Mouse (Mus musculus) forebrain, embryonic 11.5 days (tissue): ENCODE results near the gene Kcnk15. TPM values are rescaled to one million over a fixed set of nuclear protein-coding genes. Genes with fewer than 3 reads are reported as not detected.

Source experiments
- ATAC-seq: fragments of 200-750 bp; cut with Nextera tagmentation; replicated peaks from 2 replicates; pipeline ENCODE4 v1.8.0; 2017; ENCODE audit warnings: moderate TSS enrichment; ENCODE audit not compliant: low FRiP score
- DNase-seq: peaks from one replicate; pipeline ENCODE4 v3.0.0-alpha.2; 2017; ENCODE audit warnings: low spot score
- H3K27ac ChIP-seq: fragments of 300-500 bp; sonication (generic); 2 replicates; pipeline ENCODE4 v1.5.1; 2014; ENCODE audit warnings: low read depth, low read length
- H3K27me3 ChIP-seq: fragments of 300-500 bp; sonication (generic); 2 replicates; pipeline ENCODE4 v1.6.1; 2014; ENCODE audit warnings: mild to moderate bottlenecking, low read length, mixed read lengths; ENCODE audit not compliant: control insufficient read depth, insufficient read depth
- H3K36me3 ChIP-seq: fragments of 300-500 bp; sonication (generic); 2 replicates; pipeline ENCODE4 v1.6.1; 2014; ENCODE audit warnings: mild to moderate bottlenecking, low read length, moderate library complexity, mixed read lengths; ENCODE audit not compliant: control insufficient read depth, insufficient read depth
- H3K4me1 ChIP-seq: fragments of 300-500 bp; sonication (generic); replicated peaks from 2 replicates; pipeline ENCODE4 v1.6.1; 2014; ENCODE audit warnings: low read length, mixed read lengths; ENCODE audit not compliant: control insufficient read depth, insufficient read depth
- H3K4me2 ChIP-seq: fragments of 300-500 bp; sonication (generic); 2 replicates; pipeline ENCODE4 v1.6.1; 2014; ENCODE audit warnings: low read depth, mild to moderate bottlenecking, low read length, moderate library complexity, mixed read lengths; ENCODE audit not compliant: severe bottlenecking
- H3K4me3 ChIP-seq: fragments of 300-500 bp; sonication (generic); 2 replicates; pipeline ENCODE4 v1.5.1; 2014; ENCODE audit warnings: low read depth, low read length
- H3K9ac ChIP-seq: fragments of 300-500 bp; sonication (generic); 2 replicates; pipeline ENCODE4 v1.6.1; 2014; ENCODE audit warnings: low read length
- H3K9me3 ChIP-seq: fragments of 300-500 bp; sonication (generic); 2 replicates; pipeline ENCODE4 v1.6.1; 2016; ENCODE audit warnings: low read length, mixed read lengths; ENCODE audit not compliant: control insufficient read depth
- WGBS: fragments of 180-500 bp; shearing (Covaris S2); extraction: QIAGEN DNeasy Blood & Tissue Kit; methylation state at CpG from one replicate; pipeline ENCODE4 v1.1.7; 2014; 5-methylcytosine and 5-hydroxymethylcytosine counted together
- polyA plus RNA-seq: library from polyadenylated mRNA; unstranded; fragments of >200 nt; fragmentation: Nextera tagmentation; extraction: Ambion mirVana; gene quantifications from 2 replicates; pipeline ENCODE4 v1.2.1, GENCODE M21; 2014

Gene Kcnk15
- polyA plus RNA-seq, 1 experiment from 2014 or later, result not detected

- Histone ChIP-seq H3K36me3 (no peaks in the 10 kb centered on the region), H3K27me3 (no peaks in the 10 kb centered on the region), H3K27ac (no peak overlapping the region), H3K9me3 (no peaks in the 10 kb centered on the region), H3K4me2 (no peak overlapping the region), H3K4me3 (no peak overlapping the region), H3K4me1 (no peaks in the 10 kb centered on the region), H3K9ac (no peak overlapping the region)
- DNase-seq, result no peak
- no peak for ATAC-seq
- WGBS, result 75% methylated on average over 17 of the region's 17 CpGs
These were observed 29.6 kb downstream of the Kcnk15 start for GRCm38 (mm10) chr2:163882859-163883652.

DNA sequence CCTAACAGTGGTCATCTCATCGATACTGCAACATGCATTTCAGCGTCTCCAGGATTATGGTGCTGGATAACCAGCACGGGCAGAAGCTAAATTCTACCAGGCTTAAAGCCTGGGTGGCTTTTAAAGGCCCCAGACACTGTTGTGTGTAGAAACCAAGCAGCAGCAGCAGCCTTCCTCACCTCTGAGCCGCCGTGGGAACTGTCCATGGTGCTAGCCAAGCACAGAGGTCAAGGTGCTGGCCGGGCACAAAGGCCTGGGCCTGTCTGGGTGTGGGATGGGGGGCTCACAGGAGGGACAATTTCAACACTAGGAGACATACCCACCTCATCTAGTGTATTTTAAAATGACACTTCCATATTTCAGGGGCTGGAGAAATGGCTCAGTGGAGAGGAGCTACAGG, 36.0 kb downstream of the Kcnk15 start:
- WGBS, result 45% methylated on average over 6 of the region's 6 CpGs
- Histone ChIP-seq H3K9me3 (no peaks in the 10 kb centered on the region), H3K4me2 (no peak overlapping the region), H3K36me3 (no peaks in the 10 kb centered on the region), H3K9ac (no peak overlapping the region), H3K27ac (no peak overlapping the region), H3K27me3 (no peaks in the 10 kb centered on the region), H3K4me3 (no peak overlapping the region), H3K4me1 (no peaks in the 10 kb centered on the region)
- no peak for ATAC-seq
- DNase-seq, result peak; percentile 70

- no peaks in the 10 kb centered on the region for H3K27me3 ChIP-seq
- H3K27ac ChIP-seq, result no peak overlapping the region
- WGBS, result 59% methylated on average over 11 of the region's 11 CpGs
- DNase-seq (no peak), ATAC-seq (no peak)
- no peak overlapping the region for H3K4me2 ChIP-seq
- H3K4me1 ChIP-seq, result no peaks in the 10 kb centered on the region
- no peaks in the 10 kb centered on the region for H3K36me3 ChIP-seq
- H3K9ac ChIP-seq, result no peak overlapping the region
- H3K4me3 ChIP-seq, result no peak overlapping the region
- no peaks in the 10 kb centered on the region for H3K9me3 ChIP-seq
These were observed 37.1 kb downstream of the Kcnk15 start for GRCm38 (mm10) chr2:163890586-163890985.

- Histone ChIP-seq H3K9me3 (no peaks in the 10 kb centered on the region), H3K4me1 (no peaks in the 10 kb centered on the region), H3K9ac (no peak overlapping the region), H3K27me3 (no peaks in the 10 kb centered on the region), H3K4me2 (no peak overlapping the region), H3K36me3 (no peaks in the 10 kb centered on the region), H3K27ac (no peak overlapping the region), H3K4me3 (no peak overlapping the region)
- ATAC-seq, result no peak
- no peak for DNase-seq
- whole genome bisulfite sequencing, result 91% methylated on average over 11 of the region's 11 CpGs
These were observed 37.8 kb downstream of the Kcnk15 start for GRCm38 (mm10) chr2:163891271-163891670.

DNA sequence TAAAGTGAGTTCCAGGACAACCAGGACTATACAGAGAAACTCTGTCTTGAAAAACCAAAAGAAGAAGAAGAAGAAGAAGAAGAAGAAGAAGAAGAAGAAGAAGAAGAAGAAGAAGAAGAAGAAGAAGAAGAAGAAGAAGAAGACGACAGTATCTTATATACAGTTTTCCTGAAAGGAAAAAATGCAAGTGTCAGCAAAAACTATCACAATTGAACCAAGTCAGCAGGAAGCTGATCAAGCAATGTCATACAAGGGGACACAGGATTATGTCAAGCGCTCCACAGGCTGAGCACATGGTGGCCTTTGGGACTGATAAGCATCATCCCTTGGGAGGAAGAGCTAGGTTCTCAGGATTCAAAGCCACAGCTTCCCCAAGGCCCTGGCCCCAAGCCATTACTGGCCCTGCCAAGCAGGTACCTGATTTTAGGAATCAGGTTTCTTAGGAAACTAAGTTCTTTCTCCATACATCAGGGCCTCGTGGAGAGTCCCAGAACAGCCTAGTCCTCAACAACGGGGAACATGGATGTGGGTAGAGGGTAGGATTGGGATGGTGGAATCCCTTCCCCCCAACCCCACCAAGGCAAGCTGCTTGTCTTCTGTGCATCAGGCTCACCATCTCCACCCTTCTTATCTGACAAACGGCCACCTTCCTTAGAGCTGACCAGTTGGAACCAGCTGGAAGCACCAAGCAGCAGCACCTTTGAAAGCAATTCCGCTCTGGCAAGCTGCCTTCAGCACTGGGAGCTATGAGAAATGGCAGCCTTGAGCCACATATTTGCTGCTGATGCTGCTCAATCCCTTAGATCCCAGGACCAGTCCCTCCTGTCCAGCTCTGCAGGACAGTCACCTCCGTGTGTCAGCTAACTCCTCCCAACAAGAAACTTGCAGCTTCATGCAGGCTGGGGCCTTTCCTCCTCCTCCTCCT, 40.3 kb downstream of the Kcnk15 start:
- Histone ChIP-seq H3K4me1 (no peaks in the 10 kb centered on the region), H3K4me2 (no peak overlapping the region), H3K9me3 (no peaks in the 10 kb centered on the region), H3K27ac (no peak overlapping the region), H3K27me3 (no peaks in the 10 kb centered on the region), H3K4me3 (no peak overlapping the region), H3K9ac (no peak overlapping the region), H3K36me3 (no peaks in the 10 kb centered on the region)
- WGBS, result 67% methylated on average over 7 of the region's 7 CpGs
- no peak for ATAC-seq
- DNase-seq, result no peak

DNA sequence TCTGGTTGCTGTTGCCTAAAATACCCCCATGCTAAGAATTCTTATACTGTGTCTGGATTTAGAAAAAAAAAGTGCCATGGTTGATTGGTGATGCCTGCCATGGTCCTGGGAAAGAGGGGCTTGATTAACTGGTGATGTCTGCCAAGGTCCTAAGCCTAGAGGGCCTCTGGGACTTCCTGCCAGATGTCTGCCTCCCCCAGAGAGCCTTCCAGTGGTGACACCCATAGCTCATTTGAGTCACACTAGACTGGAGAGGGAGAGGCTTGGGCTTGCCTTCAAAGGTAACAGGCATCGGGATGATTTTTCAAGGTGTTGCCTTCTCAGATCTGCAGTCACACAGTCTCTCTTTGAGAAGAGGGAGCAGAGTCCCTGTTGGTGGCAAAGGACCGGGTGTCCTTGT, 41.7 kb downstream of the Kcnk15 start:
- ATAC-seq (no peak), DNase-seq (no peak)
- Histone ChIP-seq H3K4me3 (no peak overlapping the region), H3K4me1 (no peaks in the 10 kb centered on the region), H3K27me3 (no peaks in the 10 kb centered on the region), H3K36me3 (no peaks in the 10 kb centered on the region), H3K9me3 (no peaks in the 10 kb centered on the region), H3K9ac (no peak overlapping the region), H3K4me2 (no peak overlapping the region), H3K27ac (no peak overlapping the region)
- WGBS, result 64% methylated on average over 2 of the region's 2 CpGs

GRCm38 (mm10) chr2:163897026-163897425, 43.6 kb downstream of the Kcnk15 start:
- H3K27me3 ChIP-seq, result no peaks in the 10 kb centered on the region
- H3K4me2 ChIP-seq, result no peak overlapping the region
- DNase-seq, result no peak
- no peak for ATAC-seq
- no peak overlapping the region for H3K4me3 ChIP-seq
- H3K27ac ChIP-seq, result no peak overlapping the region
- H3K36me3 ChIP-seq, result no peaks in the 10 kb centered on the region
- 92% methylated on average over 7 of the region's 7 CpGs for WGBS
- no peak overlapping the region for H3K9ac ChIP-seq
- H3K9me3 ChIP-seq, result no peaks in the 10 kb centered on the region
- H3K4me1 ChIP-seq, result no peaks in the 10 kb centered on the region

DNA sequence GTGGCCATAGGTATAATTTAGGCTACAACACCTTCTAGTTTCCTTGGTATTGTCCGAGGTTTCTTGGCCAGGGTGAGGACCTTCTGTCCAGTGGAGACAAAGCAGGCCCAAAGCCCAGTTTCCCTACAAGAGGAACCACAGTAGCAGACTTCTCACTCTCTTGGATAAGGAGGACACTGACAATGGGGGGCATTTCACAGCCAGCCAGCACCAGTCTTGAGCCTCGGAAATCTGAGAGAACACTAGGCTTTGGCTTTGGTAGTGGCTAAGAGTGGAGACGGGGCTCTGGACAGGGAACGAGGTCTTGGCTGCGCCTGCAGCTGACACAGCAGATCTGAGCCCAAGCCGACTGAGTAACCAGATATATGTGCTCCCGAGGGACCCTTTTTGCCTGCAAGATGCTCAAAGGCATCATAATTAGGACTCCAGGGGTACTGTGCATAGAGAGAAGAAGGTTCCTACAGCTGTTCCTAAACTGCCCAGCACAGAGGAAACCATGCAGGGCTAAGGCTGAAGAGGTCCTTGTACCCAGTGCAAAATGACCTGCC, 44.6 kb downstream of the Kcnk15 start:
- Histone ChIP-seq H3K4me2 (no peak overlapping the region), H3K27me3 (no peaks in the 10 kb centered on the region), H3K9ac (no peak overlapping the region), H3K9me3 (no peaks in the 10 kb centered on the region), H3K4me3 (no peak overlapping the region), H3K4me1 (no peaks in the 10 kb centered on the region), H3K27ac (no peak overlapping the region), H3K36me3 (no peaks in the 10 kb centered on the region)
- no peak for DNase-seq
- WGBS, result 87% methylated on average over 7 of the region's 7 CpGs
- ATAC-seq, result no peak
